Mouse (Mus musculus): ENCODE data around the gene Cacnb2. TPM values are rescaled to one million over a fixed set of nuclear protein-coding genes. Genes with fewer than 3 reads are reported as not detected.

The Cacnb2 gene
- polyA plus RNA-seq, 1 experiment from 2014 or later, result 12.2 TPM

GRCm38 (mm10) chr2:14608606-14609005 is 5.7 kb downstream of the Cacnb2 start:
- H3K27ac ChIP-seq (ENCODE audit: low read depth, low read length), result peak overlapping the region; percentile 71
- H3K27me3 ChIP-seq (ENCODE audit: control insufficient read depth, insufficient read depth, low read length), result no peaks in the 10 kb centered on the region
- no peaks in the 10 kb centered on the region for H3K9me3 ChIP-seq (replicated peaks; ENCODE audit: control insufficient read depth, low read length)
- no peaks in the 10 kb centered on the region for H3K36me3 ChIP-seq (ENCODE audit: control insufficient read depth, insufficient read depth, low read length)
- H3K4me3 ChIP-seq (ENCODE audit: low read depth, low read length), result no peak overlapping the region
- H3K4me2 ChIP-seq, result no peak overlapping the region; the same call in 1 of the 2 replicates
- 32% methylated on average over 4 of the region's 4 CpGs for WGBS (ENCODE audit: insufficient replicate concordance)
- no peak overlapping the region for H3K9ac ChIP-seq (ENCODE audit: low read depth, low read length)
- ATAC-seq (replicated peaks; ENCODE audit: insufficient number of reproducible peaks, low FRiP score, low TSS enrichment), result 0 out of 2 replicates have a peak, but pooled peaks have one; percentile 16
- H3K4me1 ChIP-seq (ENCODE audit: control insufficient read depth, insufficient read depth, low read length), result peaks cover 22% of the 10 kb centered on the region

DNA sequence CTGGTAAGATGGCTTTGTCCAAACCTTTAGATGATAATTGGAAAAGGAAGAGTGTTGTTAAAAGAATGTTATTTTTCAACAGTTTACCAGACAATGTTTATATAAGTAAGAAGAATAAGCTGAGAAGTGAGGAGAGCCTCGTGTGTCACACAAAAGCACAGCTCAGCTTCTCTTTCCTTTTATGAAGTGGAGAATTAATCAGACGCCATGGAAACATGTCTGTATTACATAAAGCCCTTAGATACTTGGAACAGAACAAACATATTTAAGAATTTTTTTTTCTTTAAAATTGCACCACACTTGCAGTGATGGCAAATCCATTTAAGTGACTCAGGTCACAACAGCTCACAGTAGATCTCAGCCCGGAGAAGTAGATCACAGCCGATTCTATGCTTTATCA is 9.8 kb downstream of the Cacnb2 start:
- H3K36me3 ChIP-seq (ENCODE audit: control insufficient read depth, insufficient read depth, low read length), result no peaks in the 10 kb centered on the region
- H3K4me3 ChIP-seq (ENCODE audit: low read depth, low read length), result no peak overlapping the region
- WGBS (ENCODE audit: insufficient replicate concordance), result 66% methylated on average over 4 of the region's 4 CpGs
- H3K27ac ChIP-seq (ENCODE audit: low read depth, low read length), result no peak overlapping the region
- peaks cover 22% of the 10 kb centered on the region for H3K4me1 ChIP-seq (ENCODE audit: control insufficient read depth, insufficient read depth, low read length)
- no peak overlapping the region for H3K4me2 ChIP-seq
- no peaks in the 10 kb centered on the region for H3K9me3 ChIP-seq (replicated peaks; ENCODE audit: control insufficient read depth, low read length)
- H3K9ac ChIP-seq (ENCODE audit: low read depth, low read length), result no peak overlapping the region
- ATAC-seq (replicated peaks; ENCODE audit: insufficient number of reproducible peaks, low FRiP score, low TSS enrichment), result no peak
- no peaks in the 10 kb centered on the region for H3K27me3 ChIP-seq (ENCODE audit: control insufficient read depth, insufficient read depth, low read length)

- WGBS (ENCODE audit: insufficient replicate concordance), result 77% methylated on average over 3 of the region's 3 CpGs
- Histone ChIP-seq H3K36me3 (ENCODE audit: control insufficient read depth, insufficient read depth, low read length) (no peaks in the 10 kb centered on the region), H3K4me2 (no peak overlapping the region), H3K27me3 (ENCODE audit: control insufficient read depth, insufficient read depth, low read length) (no peaks in the 10 kb centered on the region), H3K9ac (ENCODE audit: low read depth, low read length) (no peak overlapping the region), H3K4me3 (ENCODE audit: low read depth, low read length) (no peak overlapping the region), H3K9me3 (replicated peaks; ENCODE audit: control insufficient read depth, low read length) (no peaks in the 10 kb centered on the region), H3K27ac (ENCODE audit: low read depth, low read length) (no peak overlapping the region), H3K4me1 (ENCODE audit: control insufficient read depth, insufficient read depth, low read length) (peaks cover 5% of the 10 kb centered on the region)
- no peak for ATAC-seq (replicated peaks; ENCODE audit: insufficient number of reproducible peaks, low FRiP score, low TSS enrichment)
These were observed 13.5 kb downstream of the Cacnb2 start for GRCm38 (mm10) chr2:14616361-14616760.

DNA sequence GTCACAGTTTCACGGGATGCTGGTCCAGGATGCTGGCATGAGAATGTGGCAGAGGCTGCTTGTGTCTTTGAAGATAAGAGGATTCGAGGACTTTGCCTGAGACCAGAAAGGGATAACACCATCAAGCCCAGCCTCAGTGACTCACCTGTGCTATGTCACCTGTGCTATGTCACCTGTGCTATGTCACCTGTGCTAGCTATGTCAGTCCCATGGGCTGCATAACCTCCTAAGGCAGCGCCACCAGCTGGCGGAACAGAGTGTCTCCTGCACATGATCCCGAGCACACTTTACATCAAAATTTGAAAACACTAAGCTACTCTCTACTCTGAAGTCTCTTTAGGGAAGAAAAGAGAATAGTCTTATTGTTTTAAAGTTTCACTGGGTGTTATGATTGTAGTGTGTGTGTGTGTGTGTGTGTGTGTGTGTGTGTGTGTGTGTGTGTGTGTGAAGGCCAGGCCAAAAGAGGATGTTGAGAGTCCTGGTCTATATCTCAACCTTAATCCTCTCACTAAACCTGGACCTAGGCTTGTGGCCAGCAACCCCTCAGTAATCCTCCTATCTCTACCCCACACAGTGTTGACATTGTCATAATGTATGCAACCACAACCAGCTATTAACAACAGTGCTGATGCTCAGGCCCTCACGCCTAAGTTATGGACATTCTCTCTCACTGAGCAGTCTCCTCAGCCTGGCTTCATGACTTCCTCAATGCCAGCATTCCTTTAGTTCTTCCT is 17.4 kb downstream of the Cacnb2 start:
- H3K4me2 ChIP-seq, result no peak overlapping the region
- H3K27me3 ChIP-seq (ENCODE audit: control insufficient read depth, insufficient read depth, low read length), result no peaks in the 10 kb centered on the region
- no peak for ATAC-seq (replicated peaks; ENCODE audit: insufficient number of reproducible peaks, low FRiP score, low TSS enrichment)
- no peaks in the 10 kb centered on the region; the same call in 1 of the 2 replicates for H3K4me1 ChIP-seq (ENCODE audit: control insufficient read depth, insufficient read depth, low read length)
- WGBS (ENCODE audit: insufficient replicate concordance), result 56% methylated on average over 6 of the region's 6 CpGs
- no peak overlapping the region for H3K27ac ChIP-seq (ENCODE audit: low read depth, low read length)
- no peak overlapping the region for H3K9ac ChIP-seq (ENCODE audit: low read depth, low read length)
- no peaks in the 10 kb centered on the region for H3K36me3 ChIP-seq (ENCODE audit: control insufficient read depth, insufficient read depth, low read length)
- H3K4me3 ChIP-seq (ENCODE audit: low read depth, low read length), result no peak overlapping the region
- no peaks in the 10 kb centered on the region for H3K9me3 ChIP-seq (replicated peaks; ENCODE audit: control insufficient read depth, low read length)

DNA sequence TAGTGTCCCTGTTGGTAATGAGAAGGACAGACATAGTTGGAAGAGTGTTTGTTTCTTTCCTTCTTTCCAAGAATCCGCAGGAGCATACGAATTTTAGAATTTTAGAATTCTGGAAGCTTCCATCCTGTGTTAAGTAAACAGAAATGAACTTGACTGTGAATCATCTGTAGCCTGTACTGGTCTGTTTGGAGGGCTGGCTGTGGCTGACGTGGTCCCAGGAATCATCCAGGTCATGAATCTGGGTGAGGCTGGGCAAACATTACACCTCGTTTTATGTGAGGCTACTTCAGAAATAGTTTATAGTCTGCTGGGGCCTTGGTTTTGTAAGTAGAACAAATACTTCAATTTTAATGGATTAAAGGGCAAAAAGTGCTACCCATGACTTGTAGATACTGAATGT is 18.0 kb downstream of the Cacnb2 start:
- Histone ChIP-seq H3K9me3 (replicated peaks; ENCODE audit: control insufficient read depth, low read length) (no peaks in the 10 kb centered on the region), H3K9ac (ENCODE audit: low read depth, low read length) (no peak overlapping the region), H3K27me3 (ENCODE audit: control insufficient read depth, insufficient read depth, low read length) (no peaks in the 10 kb centered on the region), H3K4me2 (no peak overlapping the region), H3K4me3 (ENCODE audit: low read depth, low read length) (no peak overlapping the region), H3K4me1 (ENCODE audit: control insufficient read depth, insufficient read depth, low read length) (no peaks in the 10 kb centered on the region; the same call in 1 of the 2 replicates), H3K27ac (ENCODE audit: low read depth, low read length) (no peak overlapping the region), H3K36me3 (ENCODE audit: control insufficient read depth, insufficient read depth, low read length) (no peaks in the 10 kb centered on the region)
- WGBS (ENCODE audit: insufficient replicate concordance), result 79% methylated on average over 4 of the region's 4 CpGs
- no peak for ATAC-seq (replicated peaks; ENCODE audit: insufficient number of reproducible peaks, low FRiP score, low TSS enrichment)

DNA sequence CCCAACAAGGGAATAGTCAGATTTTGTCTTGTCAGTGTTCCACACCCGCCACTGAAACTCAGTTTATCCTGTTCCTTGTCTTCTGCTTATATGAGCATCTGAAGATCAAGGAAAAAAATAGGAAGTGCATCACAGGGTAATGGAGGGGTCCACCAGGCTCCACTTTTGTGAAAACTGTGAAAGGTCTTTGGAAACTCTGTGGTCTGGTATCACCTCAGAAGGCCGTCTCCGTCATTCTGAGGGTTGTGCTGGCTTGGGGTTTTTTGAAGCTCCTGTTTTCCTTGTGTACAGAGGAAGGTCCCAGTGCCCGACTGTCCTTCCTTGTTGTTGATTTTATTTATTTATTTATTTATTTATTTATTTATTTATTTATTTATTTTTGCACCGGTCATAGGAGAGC is 20.9 kb downstream of the Cacnb2 start:
- H3K9ac ChIP-seq (ENCODE audit: low read depth, low read length), result no peak overlapping the region
- WGBS (ENCODE audit: insufficient replicate concordance), result 86% methylated on average over 5 of the region's 5 CpGs
- H3K36me3 ChIP-seq (ENCODE audit: control insufficient read depth, insufficient read depth, low read length), result no peaks in the 10 kb centered on the region
- no peaks in the 10 kb centered on the region for H3K27me3 ChIP-seq (ENCODE audit: control insufficient read depth, insufficient read depth, low read length)
- ATAC-seq (replicated peaks; ENCODE audit: insufficient number of reproducible peaks, low FRiP score, low TSS enrichment), result no peak
- no peak overlapping the region for H3K27ac ChIP-seq (ENCODE audit: low read depth, low read length)
- H3K4me1 ChIP-seq (ENCODE audit: control insufficient read depth, insufficient read depth, low read length), result no peaks in the 10 kb centered on the region; the same call in 1 of the 2 replicates
- no peak overlapping the region for H3K4me2 ChIP-seq
- H3K4me3 ChIP-seq (ENCODE audit: low read depth, low read length), result no peak overlapping the region
- no peaks in the 10 kb centered on the region for H3K9me3 ChIP-seq (replicated peaks; ENCODE audit: control insufficient read depth, low read length)

GRCm38 (mm10) chr2:14629814-14630492 is 27.1 kb downstream of the Cacnb2 start:
- WGBS (ENCODE audit: insufficient replicate concordance), result 69% methylated on average over 9 of the region's 9 CpGs
- H3K4me2 ChIP-seq, result no peak overlapping the region
- no peak for ATAC-seq (replicated peaks; ENCODE audit: insufficient number of reproducible peaks, low FRiP score, low TSS enrichment)
- H3K27ac ChIP-seq (ENCODE audit: low read depth, low read length), result no peak overlapping the region
- no peaks in the 10 kb centered on the region for H3K36me3 ChIP-seq (ENCODE audit: control insufficient read depth, insufficient read depth, low read length)
- no peak overlapping the region for H3K9ac ChIP-seq (ENCODE audit: low read depth, low read length)
- H3K27me3 ChIP-seq (ENCODE audit: control insufficient read depth, insufficient read depth, low read length), result no peaks in the 10 kb centered on the region
- no peaks in the 10 kb centered on the region for H3K9me3 ChIP-seq (replicated peaks; ENCODE audit: control insufficient read depth, low read length)
- no peak overlapping the region for H3K4me3 ChIP-seq (ENCODE audit: low read depth, low read length)
- peaks cover 4% of the 10 kb centered on the region; the same call in 1 of the 2 replicates for H3K4me1 ChIP-seq (ENCODE audit: control insufficient read depth, insufficient read depth, low read length)

- no peaks in the 10 kb centered on the region for H3K27me3 ChIP-seq (ENCODE audit: control insufficient read depth, insufficient read depth, low read length)
- no peak overlapping the region for H3K27ac ChIP-seq (ENCODE audit: low read depth, low read length)
- WGBS (ENCODE audit: insufficient replicate concordance), result 55% methylated on average over 1 of the region's 1 CpGs
- no peaks in the 10 kb centered on the region for H3K9me3 ChIP-seq (replicated peaks; ENCODE audit: control insufficient read depth, low read length)
- H3K4me1 ChIP-seq (ENCODE audit: control insufficient read depth, insufficient read depth, low read length), result peaks cover 4% of the 10 kb centered on the region; the same call in 1 of the 2 replicates
- no peak overlapping the region for H3K9ac ChIP-seq (ENCODE audit: low read depth, low read length)
- no peak overlapping the region for H3K4me3 ChIP-seq (ENCODE audit: low read depth, low read length)
- no peak for ATAC-seq (replicated peaks; ENCODE audit: insufficient number of reproducible peaks, low FRiP score, low TSS enrichment)
- H3K36me3 ChIP-seq (ENCODE audit: control insufficient read depth, insufficient read depth, low read length), result no peaks in the 10 kb centered on the region
- H3K4me2 ChIP-seq, result no peak overlapping the region
These were observed 28.7 kb downstream of the Cacnb2 start for GRCm38 (mm10) chr2:14631590-14631989.

All from heart, embryonic 11.5 days (tissue).